Mouse (Mus musculus) liver, adult (tissue): ENCODE measurements at regions not wholly inside any gene's neighbourhood (a gene's known extent, or its start where the extent isn't known, plus 50 kb on each side); places are given as distances from the start of the nearest gene placed in this dataset.

Experiments
- GATA4 ChIP-seq: IDR thresholded peaks from 2 replicates; pipeline ENCODE4 v1.6.1; 2014; ENCODE audit warnings: mild to moderate bottlenecking, low read length; ENCODE audit not compliant: insufficient replicate concordance

DNA sequence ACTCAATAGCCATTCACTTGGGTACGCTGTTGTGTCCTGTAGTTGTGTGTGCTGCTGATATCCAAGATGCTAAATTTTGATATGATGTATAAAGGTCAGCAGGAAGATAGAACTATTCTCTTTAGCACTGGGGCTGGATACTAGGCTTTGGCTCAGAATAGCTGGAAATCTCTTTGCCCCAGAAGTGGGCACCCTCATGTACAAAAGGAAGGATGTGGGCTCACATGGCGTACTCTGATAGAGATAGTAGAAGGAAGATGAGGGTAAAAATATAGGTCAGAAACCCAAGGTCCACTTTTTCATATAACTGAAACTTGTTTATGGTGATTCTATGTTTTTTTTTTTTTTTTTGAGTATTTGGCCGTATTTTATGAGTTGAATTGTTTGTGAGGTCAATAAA is 1001.0 kb downstream of the Car8 start:
- TF ChIP-seq GATA4, result no peak

DNA sequence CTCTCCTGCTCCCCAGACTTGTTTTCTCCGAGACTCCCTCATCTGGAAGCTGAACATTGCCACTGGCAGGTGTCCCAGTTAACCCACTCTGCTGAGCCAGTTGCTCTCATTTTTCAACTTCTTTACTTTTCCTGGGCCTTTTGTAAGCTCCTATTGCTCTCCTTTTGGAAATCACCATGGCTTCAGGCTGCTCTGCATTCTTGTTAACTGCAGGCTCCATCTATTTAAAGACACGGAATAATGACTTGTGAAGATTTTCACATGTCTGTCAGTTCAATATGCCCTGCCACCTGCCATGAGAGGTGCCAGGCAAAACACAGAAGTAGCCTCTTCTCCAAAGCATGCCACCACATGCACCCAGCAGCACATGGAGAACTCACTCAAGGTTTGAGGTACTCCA is 1009.9 kb downstream of the Car8 start:
- TF ChIP-seq GATA4, result no peak

- TF ChIP-seq GATA4, result no peak
These were observed 1015.9 kb downstream of the Car8 start for GRCm38 (mm10) chr4:7222922-7223321.

DNA sequence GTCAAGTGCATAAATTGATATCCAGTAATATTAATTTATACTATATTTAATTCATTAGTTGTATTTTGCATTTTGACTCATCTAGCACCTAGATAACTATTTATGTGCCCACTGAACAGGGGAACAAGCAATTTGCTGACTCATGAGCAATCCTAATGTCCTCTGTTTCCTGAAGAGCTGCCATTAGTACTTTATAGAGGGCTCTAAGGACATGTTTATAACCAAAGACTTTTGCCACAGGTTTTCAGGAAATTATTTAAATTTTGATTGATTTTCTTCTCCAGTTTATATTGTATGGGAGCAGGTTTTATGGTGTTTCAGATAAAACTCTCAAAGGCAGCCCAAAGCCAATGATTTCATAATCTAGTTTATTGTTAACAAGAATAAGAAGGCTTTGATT is 1018.4 kb downstream of the Car8 start:
- no peak for TF ChIP-seq GATA4

GRCm38 (mm10) chr4:7215048-7216030 is 1023.5 kb downstream of the Car8 start:
- TF ChIP-seq GATA4, result no peak

DNA sequence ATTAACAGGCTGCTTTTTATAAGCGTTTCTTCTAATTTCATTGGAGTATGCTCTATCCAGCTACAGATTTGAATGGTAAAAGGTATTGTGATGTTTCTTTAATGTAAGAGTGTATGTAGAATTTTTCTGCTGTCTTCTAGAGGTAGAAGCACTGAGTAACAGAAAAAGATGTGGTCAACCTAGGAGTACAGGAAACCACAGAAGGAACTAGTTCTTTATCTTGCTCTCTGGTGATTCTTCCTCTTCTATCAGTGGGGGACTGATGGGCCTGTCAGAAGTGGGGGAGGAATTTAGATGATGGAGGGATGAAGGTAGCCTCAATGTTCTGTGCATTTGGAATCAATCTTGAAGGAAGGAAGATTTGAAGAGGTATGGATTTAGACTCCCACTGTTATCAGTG is 1031.9 kb downstream of the Car8 start:
- no peak for TF ChIP-seq GATA4

DNA sequence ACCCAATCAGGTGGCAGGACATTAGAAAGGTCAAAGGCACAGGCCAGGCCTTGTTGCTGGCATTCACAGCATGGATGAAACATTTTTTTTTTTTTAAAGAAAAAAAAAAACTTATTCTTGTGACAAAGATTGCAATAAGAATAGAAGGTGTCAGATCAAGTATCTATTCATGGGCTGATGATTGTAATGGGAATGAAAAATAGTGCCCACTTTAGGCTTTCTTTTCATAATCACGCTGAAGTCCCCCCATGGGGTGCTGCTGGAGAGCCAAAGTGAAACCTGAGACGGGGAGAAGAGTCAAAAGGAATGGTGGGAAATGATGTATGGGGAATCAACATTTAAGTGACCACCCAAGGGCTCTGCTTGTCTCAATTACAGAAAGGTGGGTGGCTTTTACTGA is 1037.0 kb downstream of the Car8 start:
- TF ChIP-seq GATA4, result no peak

DNA sequence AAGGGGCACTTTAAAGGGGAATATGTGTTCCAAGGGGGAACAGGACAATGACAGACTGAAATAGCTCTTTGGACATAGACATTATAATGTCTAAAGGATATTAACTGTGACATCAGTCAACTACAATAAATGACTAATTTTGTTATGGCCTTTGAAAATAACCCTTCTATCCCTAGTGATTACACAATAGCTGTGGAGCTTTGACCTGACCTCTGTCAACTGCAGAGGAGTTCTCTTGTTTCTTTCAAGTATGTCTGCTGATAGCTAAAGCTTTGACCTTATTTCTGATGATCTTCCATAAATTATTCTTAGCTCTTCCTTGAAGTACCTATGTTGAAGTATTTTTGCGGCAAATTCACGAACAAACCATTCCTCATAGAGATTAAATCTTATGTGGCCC is 1038.9 kb downstream of the Car8 start:
- no peak for TF ChIP-seq GATA4

DNA sequence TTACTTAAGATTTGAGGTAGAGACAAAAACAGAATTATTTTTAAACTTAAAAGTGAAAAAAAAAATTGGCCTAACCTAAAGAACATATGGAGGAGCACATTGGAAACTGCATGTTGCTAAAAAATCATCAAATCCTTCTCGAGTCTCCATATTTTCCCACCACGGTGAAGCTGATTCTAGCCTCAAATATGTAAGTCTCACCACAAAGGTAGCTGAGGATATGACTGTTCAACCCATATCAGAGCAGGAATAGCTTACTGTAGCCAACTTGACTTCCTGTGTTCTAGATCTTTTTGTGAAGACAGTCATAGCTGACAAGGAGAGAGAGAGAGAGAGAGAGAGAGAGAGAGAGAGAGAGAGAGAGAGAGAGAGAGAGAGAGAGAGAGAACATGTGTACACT is 1039.8 kb downstream of the Car8 start:
- TF ChIP-seq GATA4, result no peak

- TF ChIP-seq GATA4, result peak; percentile 77
These were observed 1042.3 kb downstream of the Car8 start for GRCm38 (mm10) chr4:7196570-7196969.

- peak; percentile 89 for TF ChIP-seq GATA4
These were observed 1043.2 kb downstream of the Car8 start for GRCm38 (mm10) chr4:7195619-7196018.

DNA sequence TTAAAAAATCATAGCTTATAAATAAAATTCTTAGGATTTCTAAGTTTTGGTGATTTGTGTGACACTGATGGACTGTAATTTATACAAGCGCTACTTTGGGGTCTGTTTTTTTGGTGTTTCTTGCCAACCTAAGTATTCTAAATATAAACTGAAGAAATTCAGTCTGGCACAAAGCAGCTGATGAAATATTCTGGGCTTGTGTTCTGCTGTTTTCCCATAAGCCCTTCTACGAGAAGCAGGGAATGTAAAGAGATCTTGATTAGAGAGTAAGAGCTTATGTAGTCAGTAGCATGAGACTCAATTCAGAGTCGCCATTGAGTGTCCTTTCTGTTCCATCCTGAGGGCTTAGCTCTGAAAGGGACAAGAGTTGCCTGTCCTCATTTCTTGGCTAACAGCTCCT is 1046.9 kb downstream of the Car8 start:
- TF ChIP-seq GATA4, result no peak

GRCm38 (mm10) chr4:7191228-7191627 is 1047.6 kb downstream of the Car8 start:
- no peak for TF ChIP-seq GATA4

GRCm38 (mm10) chr4:7175030-7175429 is 1063.8 kb downstream of the Car8 start:
- no peak for TF ChIP-seq GATA4

DNA sequence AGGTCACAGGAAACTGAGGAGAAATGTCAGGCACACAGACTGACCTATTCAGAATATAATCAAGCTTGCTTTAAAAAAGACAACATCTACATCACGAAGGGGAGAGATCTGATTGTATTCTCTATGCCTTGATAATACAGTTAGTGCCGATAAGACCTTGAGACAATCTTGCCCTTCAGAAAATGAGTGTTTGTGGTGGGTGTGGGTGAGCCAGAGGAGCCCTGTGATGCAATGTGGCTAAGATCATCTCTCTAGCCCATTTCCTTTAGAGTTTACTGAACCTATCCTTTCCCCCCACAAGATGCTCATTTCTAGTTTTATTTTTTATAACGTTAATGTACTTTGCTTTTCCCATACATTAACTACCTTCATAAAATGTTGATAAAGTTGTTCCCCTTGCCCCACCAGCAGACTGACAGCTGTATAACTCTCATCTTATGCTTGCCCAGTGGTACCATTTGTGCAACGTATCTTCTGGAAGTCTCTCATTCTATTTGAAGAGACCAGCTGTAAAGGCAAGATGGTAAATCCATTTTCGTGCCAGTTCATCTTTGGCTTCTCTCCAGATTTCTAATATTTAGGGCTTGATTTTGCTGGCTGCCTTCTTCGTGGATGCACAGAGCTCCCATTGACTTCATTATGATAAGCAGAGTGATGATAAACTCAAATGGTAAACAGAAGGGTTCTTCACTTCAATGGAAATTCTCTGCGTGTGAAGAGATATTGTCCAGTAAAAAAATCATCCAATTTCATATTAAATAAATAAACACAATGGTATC is 1066.1 kb downstream of the Car8 start:
- no peak for TF ChIP-seq GATA4
